Mouse (Mus musculus): ENCODE measurements around the gene Lce6a. TPM values are rescaled to one million over a fixed set of nuclear protein-coding genes. Genes with fewer than 3 reads are reported as not detected.

Lce6a gene
- total RNA-seq (2021): not detected
- long read RNA-seq, experiment 1: 0 reads
- long read RNA-seq, experiment 2: 0 reads

DNA sequence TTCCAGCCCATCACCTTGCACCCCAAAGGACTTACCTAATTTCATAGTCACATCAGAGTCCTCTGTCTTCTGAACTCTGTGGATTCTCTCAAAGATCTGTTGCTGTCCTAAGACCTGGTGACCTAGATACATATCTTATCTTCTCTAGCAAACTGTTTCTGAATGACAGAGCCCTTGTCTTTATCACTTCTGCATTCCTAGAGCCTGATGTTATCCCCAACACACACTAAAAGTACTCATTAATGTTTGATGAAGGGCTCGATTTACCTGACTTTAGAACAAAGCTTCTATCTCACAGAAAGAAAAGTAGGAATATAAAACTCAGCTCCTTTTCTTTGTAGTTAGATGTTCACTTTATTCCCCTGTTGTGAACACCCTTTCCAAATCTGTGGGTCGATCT, at the start of gene Lce6a:
Gene Lce6a (minus strand): TSS at position 101 of the 400 bp plus-strand sequence.
- intact Hi-C loops (cut with DNase I): loop anchor here (5.0 kb wide), 1 partner anchor 311 kb away; the partner anchor contains the start of gene Lce3b
- no peak for DNase-seq

DNA sequence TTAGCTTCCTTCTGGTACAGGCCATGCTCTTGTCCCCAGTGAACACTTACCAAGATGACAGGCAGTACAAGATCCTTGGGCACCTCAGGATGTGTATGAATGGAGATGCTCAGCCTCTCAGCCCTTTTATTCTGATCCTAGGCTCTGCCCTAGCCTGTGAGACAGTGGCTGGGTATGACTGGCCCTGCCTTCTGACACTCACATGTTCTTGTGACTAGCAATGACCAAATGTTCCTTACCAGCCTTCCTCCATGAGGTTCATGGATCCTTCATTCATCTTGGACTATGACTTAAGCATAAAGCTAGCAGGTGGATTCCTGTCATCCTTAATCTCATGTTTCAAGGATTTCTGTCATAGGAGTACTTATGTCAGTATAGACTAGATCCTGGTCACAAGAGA, 48.8 kb upstream of the Lce6a start, which contains the start of gene Lce1a2:
Gene Lce1a2 (minus strand): TSS at position 101 of the 400 bp plus-strand sequence.
- DNase-seq: no peak
- intact Hi-C loops (cut with DNase I): no loop called here

DNA sequence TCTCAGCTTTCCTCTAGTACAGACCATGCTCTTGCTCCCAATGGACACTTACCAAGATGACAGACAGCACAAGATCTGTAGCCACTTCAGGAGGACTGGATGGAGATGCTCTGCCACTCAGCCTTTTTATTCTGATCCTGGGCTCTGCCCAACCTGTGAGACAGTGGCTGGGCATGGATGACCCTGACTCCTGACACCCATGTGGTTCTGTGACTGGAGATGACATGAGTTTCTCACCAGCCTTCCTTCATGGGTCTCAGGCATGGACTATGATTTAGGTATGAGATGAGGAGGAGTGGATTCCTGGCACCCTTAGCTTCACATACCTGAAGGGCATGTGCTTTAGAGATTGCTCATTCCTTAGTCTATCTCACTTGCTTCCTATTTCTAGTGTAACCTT, 35.4 kb upstream of the Lce6a start, which contains the start of gene Lce1b:
Gene Lce1b (minus strand): TSS at position 101 of the 400 bp plus-strand sequence.
- intact Hi-C loops (cut with DNase I): no loop called here
- no peak for DNase-seq

DNA sequence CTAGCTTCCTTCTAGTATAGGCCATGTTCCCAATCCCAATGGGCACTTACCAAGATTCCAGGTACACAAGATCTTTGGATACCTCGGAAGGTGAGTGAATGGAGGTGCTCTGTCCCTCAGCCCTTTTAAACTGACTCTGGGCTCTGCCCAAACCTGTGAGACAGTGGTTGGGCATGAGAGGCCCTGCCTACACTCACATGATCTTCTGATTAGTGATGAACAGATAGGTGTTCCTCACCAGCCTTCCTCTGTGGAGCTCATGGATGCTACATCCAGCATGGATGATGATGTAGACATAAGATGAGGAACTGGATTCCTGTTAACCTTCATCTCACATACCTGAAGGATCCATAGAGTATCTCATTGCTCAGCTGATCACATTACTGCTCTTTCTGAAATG, 26.7 kb upstream of the Lce6a start, which contains the start of gene Lce1a1:
Gene Lce1a1 (minus strand): TSS at position 101 of the 400 bp plus-strand sequence.
- intact Hi-C loops (cut with DNase I): no loop called here

DNA sequence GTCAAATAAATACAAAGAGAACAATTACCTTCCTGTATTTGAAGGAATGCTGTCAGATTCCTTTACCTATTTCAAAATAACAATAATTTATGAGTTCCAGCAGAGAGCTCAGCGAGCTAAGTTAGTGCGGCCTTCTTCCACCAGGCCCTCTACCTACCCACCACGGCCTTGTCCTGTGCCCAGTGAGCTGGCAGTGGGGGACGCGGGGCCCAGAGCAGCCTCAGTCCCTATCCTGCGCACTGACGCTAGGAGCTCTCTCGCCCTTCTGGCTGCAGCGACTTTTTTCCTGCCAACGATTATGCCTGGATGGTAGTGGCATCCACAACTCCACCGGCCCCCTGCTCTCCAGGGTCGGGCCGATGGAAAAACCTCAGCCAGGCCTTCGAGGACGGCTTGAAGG, 18.4 kb upstream of the Lce6a start:
- no peak for DNase-seq
- intact Hi-C loops (cut with DNase I): no loop called here

More for the DNA sequence above, 26.7 kb upstream of the Lce6a start, which contains the start of gene Lce1a1:
- no peak for DNase-seq

DNA sequence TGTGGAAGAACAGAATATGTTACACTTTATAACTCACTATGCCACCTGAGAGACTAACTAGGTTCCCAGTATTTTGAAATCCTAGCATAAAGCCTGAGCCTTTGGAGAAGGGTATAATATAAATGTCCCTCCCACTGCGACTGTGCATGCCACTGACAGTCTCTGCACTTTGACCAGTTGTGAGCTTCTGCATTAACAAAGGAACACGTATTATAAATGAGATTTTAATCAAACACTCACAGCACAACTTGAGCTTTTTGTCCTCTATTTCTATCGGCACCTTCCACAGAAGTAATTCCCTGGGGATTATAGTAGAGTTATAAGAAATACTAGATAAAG, 17.2 kb upstream of the Lce6a start:
- no peak for DNase-seq
- intact Hi-C loops (cut with DNase I): no loop called here

DNA sequence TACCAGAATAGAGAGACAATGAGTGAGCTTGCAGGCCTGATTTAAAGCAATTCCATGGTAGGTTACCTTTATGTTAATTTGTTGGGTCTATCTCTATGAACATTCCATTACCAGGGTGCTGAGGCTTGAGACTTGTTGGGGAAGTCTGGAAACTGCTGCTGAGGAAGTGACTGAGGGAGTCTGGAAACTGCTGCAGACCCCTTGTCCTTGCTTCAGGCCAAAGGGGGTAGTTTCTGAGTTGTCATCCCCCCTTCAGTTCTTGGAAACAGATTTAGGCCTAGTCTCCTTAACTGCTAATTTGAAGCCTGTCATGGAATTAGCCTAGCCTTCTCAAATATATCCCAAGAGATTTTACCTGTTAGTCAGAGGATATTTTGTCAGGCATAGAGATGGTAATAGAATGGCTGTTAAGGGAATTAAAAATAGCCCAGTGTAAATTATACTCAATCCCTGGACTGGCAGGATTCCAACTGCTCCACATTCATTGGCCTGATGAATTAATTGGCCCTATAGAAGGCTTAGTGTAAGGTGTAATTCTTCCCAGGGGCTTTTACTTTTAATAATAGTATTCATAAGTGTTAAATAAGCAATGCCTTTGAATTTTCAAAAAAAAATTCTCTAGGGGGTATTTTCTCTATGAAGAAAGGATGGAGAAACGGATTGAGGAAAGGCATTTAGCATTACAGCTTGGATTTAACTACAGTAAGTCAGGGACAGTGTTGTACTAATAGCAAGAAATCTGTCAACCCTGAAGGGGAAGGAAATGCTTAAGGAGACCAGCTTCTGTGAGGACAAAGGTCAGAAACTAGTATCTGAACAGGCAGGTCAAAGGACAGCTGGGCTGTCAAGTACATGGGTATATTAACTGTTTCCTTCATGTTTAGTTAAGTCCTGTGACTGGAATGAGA, 16.5 kb upstream of the Lce6a start:
- DNase-seq: no peak
- intact Hi-C loops (cut with DNase I): no loop called here

DNA sequence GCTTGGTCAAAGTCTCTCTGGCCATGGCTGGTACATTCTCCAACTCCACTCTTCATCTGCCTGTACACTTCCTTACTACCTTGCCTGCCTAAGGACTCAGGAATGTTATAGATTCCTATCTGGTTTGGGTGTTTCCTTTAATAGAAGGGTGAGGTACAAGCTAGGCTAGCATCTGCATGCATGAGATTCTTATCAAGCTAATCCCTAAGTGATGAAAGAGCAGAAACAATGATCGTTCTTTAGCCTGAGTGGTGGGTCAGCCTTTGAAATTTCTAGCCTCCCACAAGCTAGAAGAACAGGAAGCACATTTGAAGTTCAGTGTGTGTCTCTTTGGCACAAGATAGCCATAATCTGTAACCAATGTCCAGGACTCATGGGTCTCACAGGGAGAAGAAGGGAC, 11.7 kb downstream of the Lce6a start:
- DNase-seq: no peak

DNA sequence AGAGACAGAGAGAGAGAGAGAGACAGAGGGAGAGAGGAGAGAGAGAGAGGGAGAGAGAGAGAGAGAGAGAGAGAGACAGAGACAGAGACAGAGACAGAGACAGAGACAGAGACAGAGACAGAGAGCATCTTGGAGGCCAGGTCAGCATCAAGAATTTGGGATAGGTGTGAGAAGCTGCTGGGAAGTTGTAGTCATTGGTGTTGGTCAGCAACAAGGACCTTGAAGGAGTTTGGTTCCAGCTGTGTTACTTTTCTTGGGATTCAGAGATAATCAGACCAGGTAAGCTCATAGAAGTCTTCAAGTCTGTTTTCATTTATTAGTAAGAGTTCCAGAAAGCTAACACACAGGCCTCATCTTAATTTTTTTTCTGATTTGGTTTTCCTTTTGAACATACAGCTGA, 14.1 kb downstream of the Lce6a start, which contains the start of gene 2210017I01Rik:
Gene 2210017I01Rik (minus strand): TSS at position 101 of the 400 bp plus-strand sequence.
- DNase-seq: no peak
- intact Hi-C loops (cut with DNase I): no loop called here

More for the DNA sequence above, 11.7 kb downstream of the Lce6a start:
- intact Hi-C loops (cut with DNase I): no loop called here

DNA sequence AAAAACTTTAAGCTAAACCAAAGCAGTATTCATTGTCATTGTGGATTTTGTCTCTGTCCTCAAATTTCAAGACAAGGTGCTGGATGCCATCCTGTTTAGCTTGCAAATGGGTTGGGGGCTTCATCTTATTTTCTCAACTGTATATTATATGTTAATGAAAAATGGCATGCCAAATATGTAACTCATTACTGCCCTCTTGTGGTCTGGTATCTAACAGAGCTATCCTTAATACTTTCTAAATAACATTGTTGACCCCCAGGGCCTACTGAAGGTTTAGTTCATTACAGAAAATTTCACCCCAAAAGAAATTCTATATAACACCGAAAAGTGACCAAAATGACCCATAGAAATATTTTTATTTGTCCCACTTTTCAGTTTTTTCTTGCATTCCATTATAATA, 19.3 kb downstream of the Lce6a start:
- intact Hi-C loops (cut with DNase I): no loop called here
- no peak for DNase-seq

DNA sequence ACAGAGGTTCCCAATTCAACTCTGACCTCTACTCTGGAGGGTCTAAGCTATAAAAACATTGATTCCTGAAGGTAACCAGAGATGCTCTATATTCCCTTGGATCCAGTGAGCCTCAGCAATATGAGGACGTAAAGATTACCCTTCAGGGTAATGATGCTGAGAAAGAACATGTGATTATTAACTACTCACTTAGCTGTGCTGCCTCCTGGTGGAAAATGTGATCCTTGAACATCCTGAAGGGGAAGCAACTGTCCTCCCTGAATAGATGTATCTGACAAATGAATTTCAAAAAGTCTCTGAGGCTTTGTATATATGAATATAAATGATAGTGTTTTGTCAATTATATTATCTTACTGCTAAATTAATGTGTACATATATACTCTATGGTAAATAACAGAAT, 21.0 kb downstream of the Lce6a start:
- intact Hi-C loops (cut with DNase I): no loop called here
- no peak for DNase-seq

DNA sequence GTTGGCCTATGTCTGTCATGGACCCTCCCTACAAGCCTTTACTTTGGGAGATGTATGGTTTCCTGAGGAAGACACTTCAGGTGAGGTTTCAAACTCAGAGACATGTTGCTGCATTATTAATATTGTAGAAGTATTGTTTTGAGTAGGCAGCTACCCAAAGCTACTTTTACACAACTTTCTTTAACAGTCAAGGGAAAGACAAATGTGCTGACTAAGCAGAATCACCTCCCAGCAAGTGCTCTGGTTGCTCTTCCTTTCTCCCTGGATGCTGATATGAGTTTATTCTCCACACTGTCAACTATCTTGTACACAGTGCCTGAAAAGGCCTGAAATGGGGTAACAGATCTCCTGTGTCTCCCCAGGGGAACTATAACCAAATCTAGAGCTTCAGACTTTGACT, 21.5 kb downstream of the Lce6a start:
- no peak for DNase-seq
- intact Hi-C loops (cut with DNase I): no loop called here

DNA sequence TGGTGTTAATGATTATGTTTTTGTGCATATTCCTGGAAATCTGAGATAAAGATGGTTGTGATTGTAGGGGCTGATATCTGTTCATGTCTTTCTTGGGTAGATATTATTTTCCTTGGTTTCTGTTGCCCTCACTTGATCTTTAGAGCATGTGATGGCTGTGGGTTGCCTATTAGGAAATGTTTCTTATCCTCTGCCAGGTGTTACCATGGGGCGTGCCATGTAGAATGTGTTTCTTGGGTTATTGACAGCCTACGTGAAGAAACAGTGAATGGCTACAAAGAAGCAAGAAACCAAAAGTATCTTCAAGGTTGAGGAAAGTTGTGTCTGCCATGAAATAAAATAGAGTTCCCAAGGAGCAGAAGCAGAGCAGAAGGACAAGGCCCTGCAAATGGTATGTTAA, 23.0 kb downstream of the Lce6a start:
- intact Hi-C loops (cut with DNase I): no loop called here

DNA sequence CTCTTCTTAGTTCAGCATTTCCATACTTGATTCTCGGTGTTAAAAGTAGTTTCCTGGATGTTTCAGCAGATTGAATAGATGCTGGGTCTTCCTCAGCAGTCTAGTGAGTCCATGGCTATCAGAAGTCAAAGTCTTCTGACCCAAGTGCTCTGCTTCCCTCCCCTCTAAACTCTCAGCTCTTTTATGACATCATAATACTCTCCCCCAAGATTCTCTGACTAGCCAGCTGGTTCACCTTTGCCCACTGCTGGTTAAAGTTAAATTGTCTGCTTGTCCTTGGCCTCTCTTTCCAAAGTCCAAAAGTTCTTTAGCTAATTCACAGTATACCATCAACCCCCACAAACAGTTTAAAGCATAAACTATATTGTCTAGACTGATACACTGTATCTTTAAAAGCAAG, 32.6 kb downstream of the Lce6a start, which contains the start of gene Smcp:
Gene Smcp (minus strand): TSS at position 140 of the 400 bp plus-strand sequence.
- intact Hi-C loops (cut with DNase I): no loop called here
- no peak for DNase-seq

More for the DNA sequence above, 23.0 kb downstream of the Lce6a start:
- no peak for DNase-seq

DNA sequence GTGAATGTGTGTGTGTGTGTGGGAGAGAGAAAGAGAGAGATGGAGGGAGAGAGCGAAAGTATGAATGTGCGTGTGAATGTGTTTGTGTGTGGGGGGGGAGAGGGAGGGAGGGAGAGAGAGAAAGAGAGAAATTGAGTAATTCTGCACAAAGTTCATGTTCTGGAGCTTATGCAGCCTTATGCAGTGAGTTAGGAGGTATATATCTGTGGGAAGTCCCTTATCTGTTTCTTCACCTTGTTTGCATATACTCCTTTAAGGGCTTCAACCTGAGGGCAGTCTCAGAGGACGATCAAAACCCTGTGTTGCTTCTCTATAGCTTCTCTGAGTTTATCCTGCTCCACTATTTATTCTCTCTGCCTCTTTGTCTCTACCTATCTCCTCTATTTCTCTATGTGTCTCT, 34.3 kb downstream of the Lce6a start:
- no peak for DNase-seq
- intact Hi-C loops (cut with DNase I): no loop called here

DNA sequence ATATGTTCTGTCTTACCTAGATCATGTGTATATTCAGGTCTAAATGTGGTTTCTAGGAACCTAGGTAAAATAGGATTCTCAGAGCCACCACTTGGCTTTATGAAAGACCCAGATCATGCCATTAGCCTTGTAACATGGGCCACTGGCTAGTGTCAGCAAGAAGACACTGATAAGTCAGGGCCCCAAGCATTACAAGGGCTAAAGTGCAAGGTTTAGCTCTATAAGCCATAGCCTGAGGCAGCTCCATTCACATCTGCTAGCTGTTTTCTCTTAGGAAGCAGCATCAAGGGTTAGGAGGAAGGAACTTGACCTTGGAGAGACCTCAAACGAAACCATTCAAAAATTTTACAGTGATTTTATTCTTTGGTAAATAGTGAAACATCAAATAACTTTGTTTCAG, 36.4 kb downstream of the Lce6a start:
- no peak for DNase-seq

DNA sequence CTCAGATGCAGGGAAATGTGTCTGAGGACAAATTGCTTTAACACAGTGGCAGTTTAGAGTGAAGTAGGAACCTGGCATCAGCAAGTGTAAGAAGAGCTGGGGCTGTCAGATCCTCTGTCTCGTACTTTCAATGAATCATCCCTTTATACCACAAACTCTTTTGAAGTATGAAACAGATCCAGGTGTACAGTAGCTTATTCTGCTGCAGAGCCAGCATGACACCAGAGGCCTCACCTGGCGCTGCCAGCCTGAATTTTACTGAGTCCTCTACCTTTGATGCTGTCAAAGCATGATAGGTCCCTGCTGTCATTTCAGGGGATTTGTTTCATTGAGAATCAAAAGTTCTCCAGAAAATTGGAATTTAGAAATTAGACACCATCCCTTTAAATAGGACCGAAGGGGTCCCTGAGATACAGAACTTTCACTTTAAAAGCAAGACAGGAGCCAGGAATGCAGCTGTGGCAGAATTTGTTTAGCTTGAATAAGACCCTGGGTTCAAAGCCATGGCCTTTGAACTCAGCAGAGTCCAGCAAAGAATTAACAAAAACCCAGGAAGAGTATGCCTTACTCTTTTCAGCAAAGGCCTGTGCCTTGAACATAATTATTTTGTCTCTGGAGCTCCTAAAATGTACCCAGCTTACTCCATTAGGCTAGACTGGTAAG, 38.2 kb downstream of the Lce6a start:
- no peak for DNase-seq
- intact Hi-C loops (cut with DNase I): no loop called here

More for the DNA sequence above, 36.4 kb downstream of the Lce6a start:
- intact Hi-C loops (cut with DNase I): no loop called here

DNA sequence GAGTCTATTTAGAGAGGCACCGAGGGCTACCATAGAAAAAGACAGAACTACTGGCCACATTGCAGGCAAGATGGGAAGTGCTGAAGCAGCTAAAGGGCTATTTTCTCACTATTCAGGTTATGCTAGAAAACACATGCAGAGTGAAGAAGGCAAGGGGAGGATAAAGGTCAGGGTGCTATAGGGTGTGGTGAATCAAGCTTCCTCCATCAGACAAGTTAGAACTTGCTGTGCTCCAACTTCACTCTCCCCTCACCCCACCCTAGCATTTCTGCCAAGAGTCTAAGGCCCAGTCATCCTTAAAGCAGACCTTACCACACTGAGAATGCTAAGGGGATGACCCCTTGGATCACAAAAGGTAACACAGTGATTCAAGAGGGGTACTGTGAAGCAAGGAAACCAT, 42.0 kb downstream of the Lce6a start:
- DNase-seq: no peak
- intact Hi-C loops (cut with DNase I): no loop called here

DNA sequence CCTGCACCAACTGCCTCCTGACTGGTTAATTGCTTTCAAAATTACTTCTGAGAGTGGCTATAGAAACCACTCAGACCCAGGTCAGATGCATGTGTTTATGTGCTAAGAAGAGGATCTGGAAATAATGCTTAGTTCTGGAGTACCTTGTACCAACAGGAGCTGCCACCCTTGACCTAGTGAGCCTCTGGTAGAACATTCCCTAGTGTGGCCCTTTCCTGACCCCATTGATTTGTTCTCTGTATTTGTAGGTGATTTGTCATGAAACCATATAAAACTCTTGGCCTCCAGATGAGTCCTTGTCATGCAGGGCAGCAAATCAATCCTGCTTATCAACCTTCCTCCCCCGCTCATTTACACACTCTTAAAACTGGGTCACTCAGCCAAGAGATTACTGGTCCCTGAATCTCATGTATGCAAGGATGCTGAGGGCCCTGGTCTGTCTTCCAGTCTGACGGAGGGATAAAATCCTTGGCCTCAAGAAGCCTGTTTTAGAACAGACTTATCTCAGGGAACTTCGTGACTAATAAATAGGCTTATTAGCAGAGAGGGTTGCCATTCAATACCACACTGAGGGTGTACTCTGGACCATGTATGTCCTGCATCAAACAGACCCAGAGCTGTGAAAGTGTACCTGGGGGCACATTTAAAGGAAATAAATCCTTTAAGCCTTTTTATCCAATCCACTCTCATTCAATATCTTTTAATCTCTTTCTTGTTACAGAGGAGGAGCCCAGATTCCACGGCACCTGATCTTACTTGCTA, 42.6 kb downstream of the Lce6a start:
- DNase-seq: no peak
- intact Hi-C loops (cut with DNase I): no loop called here

DNA sequence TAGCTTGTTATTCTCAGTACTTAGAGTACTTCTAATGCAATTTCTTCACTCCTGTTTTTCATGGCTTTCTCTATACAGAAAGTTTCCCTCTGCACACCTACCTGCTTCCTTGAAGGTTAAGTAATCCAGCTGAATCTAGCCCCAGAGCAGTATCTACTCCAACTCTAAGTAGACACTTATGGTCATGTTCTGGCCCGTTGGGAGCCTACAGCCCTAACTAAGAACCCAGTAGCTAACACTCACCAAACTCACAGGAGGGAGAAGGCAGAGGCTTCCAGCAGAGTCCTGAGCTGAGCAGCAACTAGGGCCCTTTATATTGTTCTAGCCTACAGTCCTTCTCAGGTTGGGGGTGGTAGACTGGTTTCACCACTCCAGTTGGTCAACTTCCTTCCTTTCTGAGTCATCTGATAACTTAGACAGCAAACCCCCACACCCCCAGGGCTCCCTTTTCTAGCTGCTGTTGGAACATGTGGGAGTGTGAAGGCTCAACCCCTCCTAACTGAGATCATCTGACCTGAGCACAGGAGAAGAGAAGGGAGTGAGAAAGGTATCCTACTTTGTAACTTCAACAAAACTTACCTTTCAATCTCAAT, 47.9 kb downstream of the Lce6a start, which contains the start of gene Ivl:
Gene Ivl (minus strand): TSS at position 287 of the 593 bp plus-strand sequence.
- DNase-seq: no peak
- intact Hi-C loops (cut with DNase I): no loop called here
